Mouse (Mus musculus) C2C12 (cell line): Measurements from ENCODE around the gene Ergic2. TPM values are rescaled to one million over a fixed set of nuclear protein-coding genes. Genes with fewer than 3 reads are reported as not detected.

ENCODE experiments used
- H3K27me3 ChIP-seq: one replicate; pipeline ENCODE4 v1.6.1; 2011; ENCODE audit not compliant: control insufficient read depth, insufficient read depth, insufficient read length
- H3K36me3 ChIP-seq: one replicate; pipeline ENCODE4 v1.6.1; 2011; ENCODE audit not compliant: control insufficient read depth, insufficient read depth
- H3K4me3 ChIP-seq: one replicate; pipeline ENCODE4 v1.5.1; 2011; ENCODE audit warnings: mild to moderate bottlenecking, control low read depth; ENCODE audit not compliant: poor library complexity, insufficient read depth, severe bottlenecking
- H3K79me2 ChIP-seq: one replicate; pipeline ENCODE4 v1.6.1; 2011; ENCODE audit not compliant: control insufficient read depth, insufficient read depth
- H3K79me3 ChIP-seq: one replicate; pipeline ENCODE4 v1.6.1; 2011; ENCODE audit warnings: low read depth, control low read depth
- H3ac ChIP-seq: one replicate; pipeline ENCODE3; 2011; ENCODE audit warnings: low read depth; ENCODE audit not compliant: control insufficient read depth, insufficient read length
- CEBPB ChIP-seq: IDR thresholded peaks from one replicate; pipeline ENCODE4 v1.6.1; 2011; ENCODE audit warnings: low read depth, mild to moderate bottlenecking, control low read depth, moderate library complexity
- CTCF ChIP-seq: IDR thresholded peaks from one replicate; pipeline ENCODE4 v1.5.1; 2011; ENCODE audit not compliant: control insufficient read depth, insufficient read depth, insufficient read length
- FOSL1 ChIP-seq: IDR thresholded peaks from one replicate; pipeline ENCODE4 v1.8.0; 2011; ENCODE audit warnings: mild to moderate bottlenecking, low read length; ENCODE audit not compliant: poor library complexity, insufficient read depth, severe bottlenecking
- MAX ChIP-seq: IDR thresholded peaks from one replicate; pipeline ENCODE4 v1.6.1; 2011; ENCODE audit warnings: mild to moderate bottlenecking, control low read depth
- MYOD1 ChIP-seq: IDR thresholded peaks from one replicate; pipeline ENCODE4 v1.6.1; 2011; ENCODE audit warnings: low read depth; ENCODE audit not compliant: control insufficient read depth, insufficient read length
- MYOG ChIP-seq: IDR thresholded peaks from one replicate; pipeline ENCODE4 v1.6.1; 2011; ENCODE audit not compliant: control insufficient read depth, insufficient read length; ENCODE audit errors: extremely low read depth
- USF1 ChIP-seq: IDR thresholded peaks from one replicate; pipeline ENCODE4 v1.6.1; 2011; ENCODE audit warnings: low read depth, mild to moderate bottlenecking, control low read depth, moderate library complexity
- polyA plus RNA-seq: library from polyadenylated mRNA; unstranded; fragments of >200 nt; fragmentation: generic; extraction: Trizol; gene quantifications from one replicate; pipeline ENCODE4 v1.2.1, GENCODE M21; 2012; ENCODE audit warnings: missing spikeins

The Ergic2 gene
- polyA plus RNA-seq, 1 experiment = 49.4 TPM

DNA sequence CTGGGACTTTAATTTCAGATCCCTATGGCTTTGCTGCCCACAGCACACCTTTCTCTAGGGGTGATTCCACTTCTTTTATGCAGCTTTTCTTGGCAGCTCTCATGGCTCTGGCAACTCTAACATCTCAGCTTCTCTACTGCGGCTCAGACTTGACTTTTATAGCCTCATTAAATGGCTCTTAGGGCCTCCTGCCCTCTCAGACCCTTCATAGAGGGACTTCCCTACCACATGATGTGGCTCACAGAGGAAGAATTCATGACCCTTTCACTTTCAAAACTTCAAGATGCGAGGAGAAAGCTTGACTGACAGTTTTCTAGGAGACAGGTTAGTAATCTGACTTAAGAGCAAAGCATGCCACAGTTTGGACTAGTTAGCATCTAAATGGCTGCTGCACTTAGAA is 10.5 kb upstream of the Ergic2 start:
- no peak for TF ChIP-seq FOSL1
- TF ChIP-seq MYOD1 = no peak
- no peak for TF ChIP-seq CEBPB
- TF ChIP-seq CTCF = no peak
- TF ChIP-seq USF1 = no peak
- no peak for TF ChIP-seq MYOG
- TF ChIP-seq MAX = no peak
- no peaks in the 10 kb centered on the region for H3K27me3 ChIP-seq
- no peaks in the 10 kb centered on the region for H3K79me3 ChIP-seq
- no peak overlapping the region for H3K4me3 ChIP-seq
- H3K36me3 ChIP-seq = peaks cover 4% of the 10 kb centered on the region
- no peak overlapping the region for H3ac ChIP-seq
- no peaks in the 10 kb centered on the region for H3K79me2 ChIP-seq

DNA sequence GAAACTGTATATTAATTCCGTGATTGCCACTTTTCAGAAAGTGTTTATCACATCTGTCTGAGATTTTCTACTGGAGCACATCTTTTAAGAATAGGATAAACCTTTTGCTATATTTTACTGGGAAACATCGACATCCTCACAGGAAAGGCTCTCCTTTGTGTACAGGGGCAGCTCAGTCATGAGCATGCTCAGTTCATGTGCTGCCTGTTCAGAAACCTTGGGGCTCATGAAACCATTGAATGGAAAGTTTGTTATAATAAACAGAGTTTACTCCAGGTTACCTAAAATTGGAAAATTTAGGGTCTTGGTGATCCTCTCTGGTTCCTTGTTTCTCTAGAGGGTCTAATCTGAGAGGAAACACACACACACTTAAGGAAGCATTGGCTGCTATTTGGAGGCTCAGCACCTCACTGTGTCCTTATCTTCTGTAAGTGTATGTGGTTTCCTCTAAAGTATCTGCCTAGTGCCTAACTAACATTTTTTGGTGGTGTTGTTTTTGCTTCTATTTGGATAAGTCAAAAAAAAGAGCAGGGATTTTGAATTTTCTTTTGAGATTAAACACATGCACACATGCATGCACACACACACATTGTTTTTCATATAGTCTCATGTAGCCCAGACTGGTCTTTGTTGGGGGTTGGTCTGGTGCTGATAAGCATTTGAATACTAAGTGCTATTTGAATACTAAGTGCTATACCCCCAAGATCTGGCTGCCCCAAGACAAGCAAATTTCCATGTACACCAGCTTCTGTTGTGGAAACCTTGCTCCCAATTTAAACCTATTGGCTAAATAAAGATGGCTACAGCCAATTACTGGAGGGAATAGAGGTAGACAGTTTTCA is 6.3 kb upstream of the Ergic2 start:
- Histone ChIP-seq H3K27me3 (no peaks in the 10 kb centered on the region), H3K4me3 (no peak overlapping the region), H3K79me3 (no peaks in the 10 kb centered on the region), H3K36me3 (peaks cover 10% of the 10 kb centered on the region), H3ac (no peak overlapping the region), H3K79me2 (peaks cover under 1% of the 10 kb centered on the region)
- TF ChIP-seq MYOG (no peak), CEBPB (no peak), FOSL1 (no peak), CTCF (no peak), MYOD1 (no peak), USF1 (no peak), MAX (no peak)

DNA sequence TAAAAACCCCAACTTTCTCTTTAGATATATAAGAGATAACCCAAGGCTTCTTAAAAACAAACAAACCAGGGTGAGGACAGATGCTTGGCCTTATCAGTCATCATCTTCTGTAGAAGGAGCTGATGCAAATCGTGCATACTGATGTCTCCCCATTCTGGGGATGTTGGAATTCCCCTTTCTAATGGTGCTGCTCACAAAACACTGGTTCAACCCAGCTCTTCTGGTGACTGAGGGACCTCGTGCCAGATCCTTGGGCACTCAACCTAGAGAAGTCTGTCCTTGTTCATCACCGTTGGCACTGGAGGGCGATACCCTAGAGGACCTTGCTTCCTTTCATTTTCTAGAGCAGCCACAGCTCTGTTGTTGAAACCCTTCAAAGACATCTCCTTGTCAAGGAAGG is 4.6 kb upstream of the Ergic2 start:
- Histone ChIP-seq H3K36me3 (peaks cover 10% of the 10 kb centered on the region), H3K79me2 (peaks cover 15% of the 10 kb centered on the region), H3K4me3 (no peak overlapping the region), H3K27me3 (no peaks in the 10 kb centered on the region), H3K79me3 (no peaks in the 10 kb centered on the region), H3ac (no peak overlapping the region)
- TF ChIP-seq MAX = no peak
- TF ChIP-seq FOSL1 = no peak
- TF ChIP-seq MYOD1 = no peak
- TF ChIP-seq CEBPB = no peak
- TF ChIP-seq USF1 = no peak
- no peak for TF ChIP-seq CTCF
- TF ChIP-seq MYOG = no peak

DNA sequence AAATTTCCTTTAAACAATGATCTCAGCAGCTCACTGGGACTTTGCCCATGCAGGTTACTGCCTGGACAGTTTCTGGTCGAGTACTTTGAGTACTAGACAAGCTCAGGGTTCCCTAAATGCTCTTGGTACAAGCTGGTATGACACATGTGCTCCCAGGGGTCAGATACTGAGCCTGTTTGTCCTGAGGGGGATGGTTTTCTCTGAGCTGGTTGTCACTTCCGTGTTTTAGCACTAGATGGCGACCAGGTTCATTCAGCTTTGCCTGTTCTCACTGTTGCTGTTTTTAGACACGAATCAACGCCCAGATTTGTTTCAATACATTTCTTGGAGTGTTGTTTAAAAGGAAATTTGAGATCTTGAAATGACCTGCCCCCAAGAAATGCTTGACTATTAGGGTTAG is 2.6 kb upstream of the Ergic2 start:
- TF ChIP-seq CTCF (peak; percentile 17), CEBPB (no peak)
- Histone ChIP-seq H3K79me2 (peaks cover 35% of the 10 kb centered on the region), H3K4me3 (no peak overlapping the region), H3K27me3 (no peaks in the 10 kb centered on the region), H3ac (no peak overlapping the region), H3K36me3 (peaks cover 9% of the 10 kb centered on the region), H3K79me3 (peaks cover 16% of the 10 kb centered on the region)

DNA sequence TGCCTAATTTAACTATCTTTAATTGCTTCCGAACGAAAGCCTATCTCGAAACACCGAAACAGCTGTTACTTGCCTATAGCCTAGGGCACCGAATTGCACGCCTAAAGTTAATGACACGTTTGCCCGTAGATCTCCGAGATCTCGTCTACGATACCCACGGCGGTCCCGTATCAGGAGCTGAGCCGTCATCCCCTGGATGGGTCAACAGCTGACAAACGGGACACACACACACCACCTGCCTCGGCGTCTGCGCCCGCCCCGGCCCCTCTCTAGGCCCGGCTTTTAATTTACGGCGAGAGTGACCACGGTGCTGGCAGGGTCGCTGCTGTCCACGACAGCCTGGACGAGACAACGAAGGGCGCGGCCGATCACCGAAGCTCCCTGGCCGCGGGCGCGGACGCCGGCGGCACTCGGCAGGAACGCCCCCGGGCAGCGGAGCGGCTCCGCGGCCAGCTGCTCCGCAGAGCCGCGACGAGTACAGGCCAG is 740 bp downstream of the Ergic2 start:
- peaks cover 68% of the 10 kb centered on the region for H3K79me2 ChIP-seq

DNA sequence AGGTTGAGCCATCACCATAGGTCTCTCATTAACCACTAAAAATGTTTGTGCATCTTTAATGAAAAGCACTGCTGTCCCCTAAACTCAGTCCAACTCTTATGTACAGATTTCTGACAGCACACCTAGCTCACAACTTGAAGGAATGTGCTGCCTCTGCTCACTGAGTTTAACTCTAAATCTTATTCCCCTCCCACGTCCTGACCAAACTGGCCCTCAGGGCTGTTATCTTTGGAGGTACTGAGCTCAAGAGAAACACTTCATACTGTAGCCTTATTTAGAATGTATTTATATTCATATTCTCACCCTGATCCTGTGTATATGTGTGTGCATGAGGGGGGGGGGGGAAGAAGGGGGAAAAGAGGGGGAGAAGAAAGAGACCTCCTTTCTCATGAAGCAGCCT is 4.7 kb downstream of the Ergic2 start:
- H3ac ChIP-seq = no peak overlapping the region
- H3K27me3 ChIP-seq = no peaks in the 10 kb centered on the region
- peaks cover 47% of the 10 kb centered on the region for H3K79me3 ChIP-seq
- peaks cover 75% of the 10 kb centered on the region for H3K79me2 ChIP-seq
- peaks cover 34% of the 10 kb centered on the region for H3K36me3 ChIP-seq
- H3K4me3 ChIP-seq = no peak overlapping the region
- no peak for TF ChIP-seq CTCF
- no peak for TF ChIP-seq USF1
- TF ChIP-seq MYOG = no peak
- no peak for TF ChIP-seq MYOD1
- no peak for TF ChIP-seq CEBPB
- no peak for TF ChIP-seq FOSL1
- no peak for TF ChIP-seq MAX

More for the DNA sequence above, 740 bp downstream of the Ergic2 start:
- no peaks in the 10 kb centered on the region for H3K27me3 ChIP-seq
- H3K4me3 ChIP-seq = peak overlapping the region; percentile 94
- TF ChIP-seq MYOD1 (no peak), CTCF (no peak), MAX (no peak)
- peaks cover 7% of the 10 kb centered on the region for H3K36me3 ChIP-seq
- peaks cover 43% of the 10 kb centered on the region for H3K79me3 ChIP-seq
- H3ac ChIP-seq = peak overlapping the region; percentile 73
